Mouse (Mus musculus): ENCODE measurements around the gene Astn2. TPM values are rescaled to one million over a fixed set of nuclear protein-coding genes. Genes with fewer than 3 reads are reported as not detected.

Gene Astn2
- polyA plus RNA-seq, 2 experiments from 2014 or later, result not detected

DNA sequence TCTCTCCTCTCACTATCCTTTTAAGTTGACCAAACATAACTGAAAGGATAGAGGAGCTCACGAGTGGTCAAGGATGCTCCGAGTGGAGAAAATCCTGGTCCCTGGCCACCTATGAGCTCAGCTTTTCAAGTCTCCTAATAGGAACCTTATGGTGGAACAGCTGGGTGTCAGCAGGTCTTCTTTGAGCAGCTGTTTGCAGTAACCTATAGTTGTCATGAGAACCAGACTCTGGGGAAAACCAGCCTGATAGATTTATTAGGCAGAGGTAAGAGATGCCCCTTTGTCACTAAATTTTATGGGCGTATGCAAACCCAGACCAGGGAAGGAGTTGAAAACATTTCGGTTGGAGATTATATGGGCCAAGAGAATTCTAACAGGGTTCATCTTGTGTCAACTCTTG is 1013.4 kb downstream of the Astn2 start:
- no peak for ATAC-seq

DNA sequence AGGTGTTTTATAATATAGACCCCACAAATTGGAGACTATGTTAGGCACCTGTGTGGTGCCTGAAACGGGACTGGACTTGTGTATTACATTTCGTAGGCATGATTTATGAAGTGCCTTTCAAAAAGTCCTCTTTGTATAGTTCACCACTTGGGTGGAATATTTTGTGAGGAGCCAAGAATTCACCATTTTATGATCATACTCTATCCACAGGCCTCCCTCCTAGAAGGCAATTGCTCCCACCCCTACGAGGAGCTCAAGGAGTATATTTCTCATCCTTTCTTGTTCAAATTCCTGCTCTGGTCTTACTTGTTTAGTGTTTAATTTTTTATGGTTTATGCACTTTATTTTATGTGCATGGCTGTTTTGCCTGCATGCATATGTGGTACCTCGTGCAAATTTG is 1021.3 kb downstream of the Astn2 start:
- ATAC-seq, result no peak

DNA sequence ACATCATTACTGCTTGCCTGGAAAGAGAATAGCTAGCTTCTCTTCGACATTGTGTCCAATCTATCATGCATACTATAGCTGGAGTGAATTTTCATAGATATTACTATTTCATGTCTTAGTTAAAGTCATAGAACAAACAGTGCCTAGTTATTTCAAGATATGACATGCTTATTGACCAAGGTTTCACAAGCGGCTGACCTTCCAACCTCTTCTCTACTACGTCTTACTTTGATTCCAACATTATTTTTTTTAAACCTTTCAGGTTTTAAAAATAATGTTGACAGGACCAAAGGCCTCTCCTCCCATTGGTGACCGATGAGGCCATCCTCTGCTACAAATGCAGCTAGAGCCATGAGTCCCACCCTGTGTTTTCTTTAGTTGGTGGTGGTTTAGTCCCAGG is 1025.0 kb downstream of the Astn2 start:
- no peak for ATAC-seq

DNA sequence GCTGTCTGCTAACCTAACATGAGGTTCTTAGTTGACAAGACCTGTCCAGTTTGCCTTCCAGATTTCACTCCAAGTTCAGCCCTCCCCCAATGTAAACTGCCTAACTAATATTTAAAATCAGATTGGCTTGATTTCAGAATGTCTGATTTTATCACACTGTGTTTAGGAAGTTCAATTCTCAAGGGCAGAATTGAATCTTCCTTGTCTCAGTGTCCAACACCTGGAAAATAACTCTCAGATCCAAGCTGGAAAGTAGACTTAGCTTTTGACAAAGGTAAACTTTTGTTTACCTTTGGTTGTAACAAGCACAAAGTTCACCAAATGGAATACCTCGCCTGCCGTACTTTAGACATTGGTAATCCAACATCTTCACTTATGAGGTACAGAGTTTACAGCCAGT is 1027.8 kb downstream of the Astn2 start:
- ATAC-seq, result no peak

DNA sequence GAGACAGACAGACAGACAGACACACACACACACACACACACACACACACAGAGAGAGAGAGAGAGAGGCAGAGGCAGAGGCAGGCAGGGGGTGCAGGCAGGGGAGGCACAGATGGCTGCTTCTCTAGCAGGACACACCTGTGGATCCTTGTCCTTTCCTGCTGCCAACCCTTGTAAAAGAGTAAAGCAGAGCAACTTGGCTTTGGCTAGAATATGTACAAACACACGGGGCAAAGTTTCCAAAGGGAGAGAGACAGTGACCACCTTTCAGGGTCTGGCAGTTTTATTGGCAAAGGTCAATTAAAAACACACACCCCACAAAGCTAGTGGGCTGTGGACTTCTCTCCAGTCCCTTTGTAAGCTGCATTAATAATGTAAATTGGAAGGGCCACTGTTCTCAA is 1030.6 kb downstream of the Astn2 start:
- ATAC-seq, result no peak

DNA sequence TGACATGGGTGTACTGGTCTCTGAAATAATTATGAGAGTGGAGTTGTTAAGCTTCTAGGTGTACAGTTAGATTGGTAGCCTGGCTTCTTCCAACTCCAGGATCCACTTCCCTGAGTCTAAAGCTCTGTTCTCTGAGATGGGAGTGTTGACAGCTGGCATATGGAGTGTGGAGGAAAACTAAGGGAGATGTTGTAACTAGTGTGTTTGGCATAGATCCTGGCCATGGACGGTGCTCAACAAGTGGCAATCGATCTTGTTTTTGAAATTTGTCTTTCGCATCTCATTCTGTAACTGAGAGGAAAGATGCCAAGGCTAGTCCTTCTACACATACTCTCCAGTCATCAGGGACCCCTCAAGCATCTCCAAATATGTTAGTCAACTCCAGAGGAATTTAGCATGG is 1031.7 kb downstream of the Astn2 start:
- no peak for ATAC-seq

DNA sequence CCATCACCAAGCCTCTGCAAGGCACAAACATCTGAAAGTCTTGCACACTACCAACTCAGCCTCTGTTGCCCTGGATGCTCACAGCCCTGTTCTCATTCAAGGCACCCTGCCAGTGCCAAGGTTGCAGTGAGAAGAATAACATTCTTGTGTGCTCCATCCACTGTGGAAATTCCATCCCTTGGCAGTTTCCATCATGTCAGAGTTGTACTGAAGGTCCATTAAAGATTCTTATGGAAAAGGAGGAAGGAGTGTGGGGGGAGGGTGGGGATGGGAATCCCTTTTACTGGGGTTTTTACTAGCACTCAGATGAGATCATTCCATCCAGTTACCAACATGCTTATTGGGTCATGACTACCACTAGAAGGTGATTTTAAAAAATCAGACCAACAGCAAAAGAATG is 1037.3 kb downstream of the Astn2 start:
- ATAC-seq, result no peak

DNA sequence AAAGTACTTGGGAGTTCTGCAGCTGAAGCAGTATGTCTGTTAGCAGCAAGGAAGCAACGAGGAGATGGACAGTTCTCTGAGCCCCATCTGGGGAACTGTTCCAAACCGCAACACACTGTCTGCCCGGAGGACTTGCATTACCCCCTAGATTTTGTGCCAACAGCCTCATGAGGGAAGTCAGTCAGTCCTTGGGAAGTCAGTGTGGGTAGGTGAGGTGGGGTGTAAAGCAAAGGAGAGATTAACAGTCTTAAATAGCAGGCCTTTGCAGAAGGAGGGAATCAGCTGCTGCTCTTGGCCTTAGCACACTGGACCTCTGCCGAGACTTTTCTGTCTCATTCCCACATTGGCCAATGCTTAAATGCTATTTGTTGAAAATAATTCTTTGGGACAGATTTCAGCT is 1049.8 kb downstream of the Astn2 start:
- no peak for ATAC-seq

DNA sequence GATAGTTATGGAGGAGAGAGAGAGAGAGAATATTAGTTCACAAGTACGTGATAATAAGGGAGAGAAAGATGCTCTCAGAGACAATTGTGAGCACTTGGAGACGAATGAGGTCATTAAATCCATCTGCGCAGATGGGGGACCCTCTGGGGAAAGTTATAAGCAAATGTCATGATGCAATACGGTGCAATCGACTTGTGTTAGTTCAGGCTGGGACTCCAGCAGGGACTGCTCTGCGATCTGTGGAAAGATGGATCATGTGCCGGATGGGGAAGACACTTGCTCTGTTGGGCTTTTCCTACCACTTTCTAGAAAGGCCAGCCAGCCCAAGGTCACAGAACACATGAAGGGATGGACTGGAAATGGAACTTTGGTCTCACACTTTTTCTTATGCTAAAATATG is 1053.9 kb downstream of the Astn2 start:
- no peak for ATAC-seq

DNA sequence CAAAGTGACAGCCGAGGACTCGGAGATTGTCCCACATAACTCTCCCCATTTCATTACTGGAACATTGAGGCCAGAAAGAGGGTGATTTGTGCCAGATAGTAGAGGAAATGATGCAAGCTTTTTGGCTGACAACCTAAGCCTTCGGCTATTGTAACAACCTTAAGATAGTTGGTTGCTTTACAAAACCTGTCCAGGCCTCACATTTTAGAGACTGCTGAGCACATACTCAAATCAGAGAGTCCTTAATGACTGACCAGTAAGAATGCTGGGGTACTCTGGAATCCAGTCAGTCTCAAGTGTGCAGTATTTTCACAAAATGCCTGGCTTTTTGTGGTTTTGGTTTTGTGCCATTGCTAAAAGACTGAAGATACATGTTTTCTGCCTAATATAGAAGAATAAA is 1062.6 kb downstream of the Astn2 start:
- no peak for ATAC-seq

DNA sequence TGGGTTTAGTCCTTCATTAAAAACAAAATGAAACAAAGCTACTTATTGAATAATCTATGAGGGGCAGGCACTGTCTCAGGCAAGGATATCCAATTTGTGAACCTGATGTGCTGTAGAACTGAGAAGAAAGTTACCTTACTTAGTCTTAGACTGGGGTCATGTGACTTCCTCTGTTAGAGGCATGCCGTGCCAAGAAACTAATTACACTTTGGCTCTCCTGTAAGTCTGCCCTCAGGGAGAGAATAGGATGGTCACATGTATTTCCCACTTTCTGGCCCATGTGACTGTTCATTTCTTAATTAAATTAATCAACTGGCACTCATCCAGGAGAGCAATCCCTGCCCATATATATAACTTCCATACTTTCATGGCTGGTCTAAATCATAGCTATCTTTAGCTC is 1070.7 kb downstream of the Astn2 start:
- no peak for ATAC-seq

Measured in activated CD4-positive, CD25-positive, alpha-beta regulatory T cell, adult 4 months (primary cell).